Mouse (Mus musculus) ES-CJ7 (cell line): ENCODE data around the gene Myo18a.

Experiments
- DNase-seq: peaks from one replicate; pipeline ENCODE4 v3.0.0; 2011; ENCODE audit warnings: low read depth, low spot score

The Myo18a gene

DNA sequence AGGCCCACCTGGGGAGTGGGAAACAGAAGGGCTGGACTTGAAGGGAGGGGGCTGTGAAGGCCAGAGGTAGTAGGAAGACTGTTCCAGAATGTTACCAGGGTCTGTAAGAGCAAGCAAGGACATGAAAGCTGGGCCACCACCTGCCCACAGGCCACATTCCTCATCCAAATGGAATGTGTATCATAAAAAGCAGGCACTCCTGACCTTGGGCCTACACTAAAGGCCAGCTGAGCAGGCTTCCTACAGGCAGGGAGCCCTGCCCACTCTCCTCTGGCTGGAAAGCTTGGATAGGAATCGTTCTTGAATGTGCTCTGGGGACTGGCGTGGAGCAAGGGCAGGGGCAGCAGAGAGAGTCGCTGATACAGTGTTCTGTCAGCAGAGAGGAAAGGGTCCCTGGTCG lies 73.7 kb downstream of the Myo18a start:
- DNase-seq: no peak

DNA sequence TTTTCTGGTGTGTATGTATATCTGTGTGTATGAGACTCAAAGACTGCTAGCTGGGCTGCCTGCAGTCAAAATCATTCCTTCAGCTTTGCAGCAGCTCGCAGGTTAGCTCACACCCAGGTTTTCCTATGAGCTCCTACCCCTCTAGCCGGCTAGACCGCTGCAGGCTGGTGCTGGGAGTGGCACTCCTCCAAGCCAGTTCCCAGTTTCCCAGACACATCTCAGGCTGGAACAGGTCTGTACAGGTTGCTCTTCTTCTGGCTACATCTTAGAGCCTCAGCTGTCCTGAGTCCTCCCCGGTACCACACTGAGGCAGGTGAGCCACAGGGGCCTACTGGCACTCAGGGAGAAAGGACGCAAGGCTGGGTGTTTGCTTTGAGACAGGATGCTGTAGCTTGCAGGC lies 74.8 kb downstream of the Myo18a start:
- DNase-seq: no peak

DNA sequence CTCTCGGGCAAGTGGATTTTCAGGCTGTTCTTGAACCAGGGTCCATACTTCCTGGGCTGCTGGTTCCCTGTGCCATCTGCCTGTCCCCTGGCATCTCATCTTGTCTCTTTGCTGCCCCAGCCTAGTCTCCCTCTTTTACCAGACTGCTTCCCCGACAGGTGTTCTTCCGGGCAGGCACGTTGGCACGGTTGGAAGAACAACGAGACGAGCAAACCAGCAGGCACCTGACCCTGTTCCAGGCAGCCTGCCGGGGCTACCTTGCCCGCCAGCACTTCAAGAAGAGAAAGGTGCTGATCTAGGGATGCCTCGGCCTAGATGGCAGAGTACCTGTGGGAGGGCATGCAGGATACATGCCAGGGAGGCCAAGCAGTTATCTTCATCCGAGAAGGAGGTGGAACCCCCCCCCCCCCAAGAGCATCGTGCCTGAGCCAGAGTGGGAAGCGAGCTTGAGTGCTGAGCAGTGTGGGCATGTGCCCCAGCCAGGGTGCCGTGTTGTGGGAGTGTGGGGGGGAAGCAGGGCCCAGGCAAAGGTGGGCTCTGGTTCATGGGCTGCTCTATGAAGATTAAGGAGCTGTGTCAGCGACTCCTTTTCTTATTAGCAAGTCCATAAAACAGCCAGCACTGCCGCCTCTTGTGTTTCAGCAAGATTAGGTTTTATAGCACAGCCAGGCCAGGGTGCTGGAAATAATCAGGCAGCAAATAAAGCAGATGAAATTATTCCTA lies 77.6 kb downstream of the Myo18a start:
- no peak for DNase-seq

DNA sequence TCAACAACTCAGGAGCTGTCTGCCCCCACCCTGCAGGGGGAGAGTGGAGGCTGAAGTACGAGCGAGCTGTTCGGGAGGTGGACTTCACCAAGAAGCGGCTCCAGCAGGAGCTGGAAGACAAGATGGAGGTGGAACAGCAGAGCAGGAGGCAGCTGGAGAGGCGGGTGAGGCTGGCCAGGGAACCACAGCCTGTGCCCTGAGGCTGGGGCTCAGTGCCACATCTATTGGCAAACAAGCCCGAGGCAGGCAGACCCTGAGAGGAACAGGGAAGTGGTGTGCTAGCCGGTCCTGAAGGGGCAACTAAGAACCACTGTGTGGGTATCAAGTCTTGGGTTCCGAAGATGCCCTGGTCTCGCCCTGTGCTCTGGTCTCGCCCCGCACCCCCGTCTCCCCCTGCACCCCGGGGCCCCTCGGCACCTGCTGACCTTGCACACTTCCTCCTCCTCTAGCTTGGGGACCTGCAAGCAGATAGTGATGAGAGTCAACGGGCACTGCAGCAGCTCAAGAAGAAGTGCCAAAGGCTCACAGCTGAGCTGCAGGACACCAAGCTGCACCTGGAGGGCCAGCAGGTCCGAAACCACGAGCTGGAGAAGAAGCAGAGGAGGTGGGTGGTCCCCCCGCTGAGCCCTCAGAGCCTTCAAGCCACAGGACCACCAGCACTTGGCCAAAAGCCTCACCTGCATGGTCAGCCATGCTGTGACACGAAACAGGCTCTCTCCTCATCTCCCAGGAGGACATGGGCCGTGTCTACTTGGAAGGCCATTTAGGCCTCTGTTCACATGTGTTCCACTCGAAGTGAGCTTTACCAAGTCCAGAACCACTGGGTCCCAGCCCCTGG lies 80.2 kb downstream of the Myo18a start:
- no peak for DNase-seq

DNA sequence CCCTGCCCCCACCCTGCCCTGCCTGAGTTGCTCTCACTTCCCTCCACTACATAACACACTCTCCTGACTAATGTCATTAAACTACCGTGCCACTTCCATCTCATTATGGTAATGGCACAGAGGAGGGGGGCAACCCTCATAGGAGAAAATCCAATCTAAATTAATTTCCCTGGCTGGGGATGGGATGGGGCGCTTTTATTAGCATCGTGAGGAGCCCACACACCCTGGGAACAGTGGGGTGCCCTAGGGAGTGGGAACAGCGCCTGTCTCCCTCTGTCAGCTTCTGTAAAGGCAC lies 80.8 kb downstream of the Myo18a start:
- no peak for DNase-seq

DNA sequence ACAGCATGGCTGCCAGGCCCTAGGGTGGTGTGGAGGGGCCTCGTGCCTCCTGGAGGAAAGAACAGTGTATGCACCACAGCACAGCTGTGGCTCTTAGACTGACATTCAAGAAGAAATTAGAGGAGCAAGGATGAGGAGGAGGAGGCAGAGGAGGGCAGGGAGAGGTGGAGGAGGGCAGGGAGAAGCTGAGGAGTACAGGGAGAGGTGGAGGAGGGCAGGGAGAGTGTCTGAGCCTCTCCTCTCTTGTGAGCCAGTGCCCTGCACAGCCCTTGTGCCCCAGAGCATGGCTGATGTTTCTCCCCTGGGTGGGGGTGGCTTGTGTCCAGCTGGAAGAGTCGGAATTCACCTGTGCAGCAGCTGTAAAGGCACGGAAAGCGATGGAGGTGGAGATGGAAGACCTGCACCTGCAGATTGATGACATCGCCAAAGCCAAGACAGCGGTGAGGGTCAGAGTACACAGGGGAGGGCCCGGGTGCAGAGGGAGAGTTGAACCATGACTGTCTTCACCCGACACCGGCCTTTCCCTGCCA lies 84.6 kb downstream of the Myo18a start:
- DNase-seq: no peak

DNA sequence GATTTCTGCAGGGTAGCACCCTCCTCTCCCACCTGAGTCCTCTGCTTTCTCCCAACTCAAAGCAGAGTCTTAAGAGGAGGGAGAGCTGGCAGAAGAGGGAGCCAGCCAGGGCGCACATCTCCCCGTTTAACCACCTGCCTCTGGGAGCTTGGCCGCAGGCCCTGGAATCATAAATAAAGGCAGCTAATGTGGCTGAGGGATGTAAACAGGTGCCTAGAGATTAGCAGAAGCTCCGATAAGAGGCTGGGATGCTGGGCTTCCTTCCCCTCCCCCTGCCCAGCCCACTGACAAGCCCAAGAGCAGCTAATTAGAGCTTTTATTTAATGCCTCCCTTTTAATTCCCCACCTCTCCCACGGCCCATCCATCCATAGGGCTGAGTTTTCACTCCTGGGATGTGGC lies 85.1 kb downstream of the Myo18a start:
- DNase-seq: no peak

DNA sequence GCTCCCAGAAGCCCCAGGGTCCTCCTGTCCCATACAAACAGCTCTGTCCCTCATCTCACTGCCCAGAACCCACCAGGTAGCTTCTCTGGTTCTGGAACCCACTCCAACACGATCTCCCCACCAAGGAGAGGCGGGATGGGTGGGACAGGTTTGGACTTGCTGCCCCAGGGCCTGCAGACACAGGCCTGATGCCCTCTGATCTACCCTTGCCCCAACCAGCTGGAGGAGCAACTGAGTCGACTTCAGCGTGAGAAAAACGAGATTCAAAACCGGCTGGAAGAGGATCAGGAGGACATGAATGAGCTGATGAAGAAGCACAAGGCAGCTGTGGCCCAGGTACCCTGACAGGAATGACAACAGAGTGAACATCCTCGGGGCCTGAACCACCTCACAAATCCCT lies 86.1 kb downstream of the Myo18a start:
- no peak for DNase-seq

DNA sequence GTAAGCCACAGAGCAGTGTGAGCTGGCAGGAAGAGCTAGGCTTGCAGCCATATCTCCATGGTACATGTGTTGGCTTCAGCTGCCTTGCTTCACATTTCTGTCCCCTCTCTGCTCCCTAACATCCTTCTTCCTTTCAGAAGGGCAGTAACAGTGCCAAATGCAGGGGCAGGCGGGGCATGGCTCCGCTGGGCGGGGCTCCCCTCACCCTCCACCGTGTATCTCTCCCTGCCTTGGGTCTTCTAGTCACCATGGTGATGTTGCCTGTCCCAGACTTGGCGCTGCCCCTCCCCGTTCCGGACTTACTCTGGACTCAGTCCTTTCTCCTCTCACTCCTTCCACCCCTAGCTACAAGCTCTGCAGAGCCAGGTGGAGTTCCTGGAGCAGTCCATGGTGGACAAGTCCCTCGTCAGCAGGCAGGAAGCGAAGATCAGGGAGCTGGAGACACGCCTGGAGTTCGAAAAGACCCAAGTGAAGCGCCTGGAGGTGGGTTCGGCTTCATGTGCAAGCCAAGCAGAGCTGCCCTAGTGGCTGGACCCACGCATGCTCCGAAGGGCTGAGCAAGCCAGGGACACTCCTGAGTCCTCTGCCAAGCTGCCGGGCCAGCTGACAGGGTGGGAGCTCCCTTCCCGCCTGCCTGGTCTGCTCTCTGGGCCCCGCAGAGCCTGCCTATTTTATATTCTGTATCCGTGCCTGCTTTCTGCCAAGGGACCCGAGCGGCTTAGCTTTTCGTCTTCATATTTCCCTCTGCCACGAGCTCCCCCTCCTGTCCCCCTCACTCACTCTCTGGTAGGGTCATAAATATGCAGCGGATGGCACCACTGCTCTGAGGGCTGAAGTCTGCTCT lies 87.6 kb downstream of the Myo18a start:
- no peak for DNase-seq

DNA sequence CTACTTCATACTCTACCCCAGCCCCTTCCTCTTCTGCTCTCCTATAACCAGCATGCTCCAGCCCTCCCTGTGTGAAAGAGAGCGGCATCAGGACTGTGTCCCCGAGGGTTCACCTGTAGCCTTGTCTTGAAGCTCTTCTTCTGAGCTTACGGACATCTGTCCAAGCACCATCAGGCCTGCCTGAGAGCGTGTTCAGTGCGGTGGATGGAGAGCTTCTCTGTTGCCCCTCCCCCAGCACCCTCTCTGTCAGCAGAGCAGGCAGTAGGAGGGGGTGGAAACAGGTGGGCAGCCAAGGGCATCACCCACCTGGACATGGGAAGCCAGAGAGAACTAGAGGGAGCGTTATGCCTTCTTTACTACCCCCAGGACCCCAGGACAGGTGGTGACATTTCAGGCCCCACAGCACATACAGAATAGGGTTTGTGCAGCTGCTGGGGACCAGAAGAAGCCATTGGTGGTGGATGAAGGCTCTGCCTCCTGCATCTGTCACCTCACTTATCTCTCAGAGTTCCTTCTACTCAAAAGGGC lies 88.5 kb downstream of the Myo18a start:
- no peak for DNase-seq

DNA sequence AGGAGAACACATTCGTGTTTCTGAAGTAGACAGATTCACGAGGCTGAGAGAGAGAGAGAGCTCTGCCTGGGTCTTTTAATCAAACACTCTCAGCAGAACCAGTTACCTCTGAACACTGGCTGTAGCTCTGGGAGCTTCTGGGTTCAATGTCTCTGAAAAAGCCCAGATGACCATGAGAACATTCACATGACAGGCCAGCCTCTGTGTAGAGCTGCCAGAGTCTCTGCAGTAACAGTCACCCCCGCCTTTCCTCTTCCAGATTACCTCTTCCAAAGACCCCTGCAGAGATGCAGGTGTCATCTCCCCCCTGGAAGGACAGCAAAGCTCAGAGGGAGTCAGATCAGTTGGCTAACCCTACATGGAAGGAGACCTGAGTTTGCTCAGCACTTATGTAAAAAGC lies 89.1 kb downstream of the Myo18a start:
- no peak for DNase-seq

DNA sequence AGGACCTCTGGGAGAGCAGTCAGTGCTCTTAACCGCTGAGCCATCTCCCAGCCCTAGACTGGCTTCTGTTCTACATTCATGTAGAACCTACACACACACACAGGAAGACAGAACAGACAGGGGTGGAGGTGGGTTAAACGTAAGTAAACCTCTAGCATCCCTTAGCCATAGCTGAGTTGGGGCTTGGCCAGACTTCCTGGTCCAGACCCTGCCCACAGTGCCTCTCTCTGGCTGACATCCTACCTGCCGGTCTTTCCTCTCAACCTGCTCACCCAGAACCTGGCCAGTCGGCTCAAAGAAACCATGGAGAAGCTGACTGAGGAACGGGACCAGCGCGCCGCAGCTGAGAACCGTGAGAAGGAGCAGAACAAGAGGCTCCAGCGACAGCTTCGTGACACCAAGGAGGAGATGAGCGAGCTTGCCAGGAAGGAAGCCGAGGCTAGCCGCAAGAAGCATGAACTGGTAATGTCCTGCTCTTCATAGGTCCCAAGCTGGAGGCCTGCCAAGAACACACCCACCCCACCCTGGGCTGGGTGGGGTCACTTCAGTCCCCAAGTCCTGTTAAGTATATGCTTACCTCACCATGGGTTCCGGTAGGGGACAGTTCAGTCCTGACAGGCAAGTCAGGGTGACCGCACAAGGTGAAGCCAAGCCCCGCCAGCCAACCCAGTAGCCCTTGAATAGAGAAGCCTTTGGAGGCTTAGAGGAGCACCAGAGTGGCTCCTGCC lies 90.1 kb downstream of the Myo18a start:
- no peak for DNase-seq

DNA sequence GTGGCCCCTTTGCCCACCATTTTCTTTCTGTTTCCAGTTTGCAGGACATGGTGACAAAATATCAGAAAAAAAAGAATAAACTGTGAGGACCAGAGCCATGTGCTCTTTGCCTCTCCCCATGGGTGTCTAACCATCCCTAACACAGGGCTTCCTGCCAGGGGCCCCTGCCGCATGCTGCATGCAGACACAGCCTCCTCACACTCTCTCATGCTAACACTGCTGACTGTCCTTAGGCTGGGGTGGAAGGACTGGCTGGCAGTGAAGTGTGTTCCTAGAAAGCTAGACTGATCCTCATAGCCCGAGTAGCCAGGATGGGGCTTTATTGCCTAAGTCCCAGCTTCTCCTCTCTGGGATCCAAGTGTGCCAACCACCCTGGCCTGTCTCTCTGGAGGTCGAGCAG lies 91.6 kb downstream of the Myo18a start:
- no peak for DNase-seq

DNA sequence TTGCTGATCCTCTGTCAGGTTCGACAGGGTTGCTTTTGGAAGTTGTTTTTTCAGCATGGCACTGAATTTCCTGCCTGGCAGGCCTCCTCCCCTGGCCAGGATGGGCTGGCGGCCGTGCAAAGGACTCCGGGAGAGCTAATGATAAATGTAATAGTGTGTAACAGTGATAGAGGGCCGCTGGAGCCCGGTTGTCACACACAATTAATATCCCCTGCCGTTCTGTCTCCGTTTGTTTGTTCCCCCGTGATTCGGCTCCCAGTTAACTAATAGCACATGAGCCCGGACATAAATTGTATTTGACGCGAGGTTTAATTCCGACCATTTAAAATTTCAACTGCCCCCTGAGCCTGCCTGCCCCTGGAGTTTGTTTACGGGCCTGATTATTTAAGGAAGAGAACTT lies 92.3 kb downstream of the Myo18a start:
- DNase-seq: no peak

DNA sequence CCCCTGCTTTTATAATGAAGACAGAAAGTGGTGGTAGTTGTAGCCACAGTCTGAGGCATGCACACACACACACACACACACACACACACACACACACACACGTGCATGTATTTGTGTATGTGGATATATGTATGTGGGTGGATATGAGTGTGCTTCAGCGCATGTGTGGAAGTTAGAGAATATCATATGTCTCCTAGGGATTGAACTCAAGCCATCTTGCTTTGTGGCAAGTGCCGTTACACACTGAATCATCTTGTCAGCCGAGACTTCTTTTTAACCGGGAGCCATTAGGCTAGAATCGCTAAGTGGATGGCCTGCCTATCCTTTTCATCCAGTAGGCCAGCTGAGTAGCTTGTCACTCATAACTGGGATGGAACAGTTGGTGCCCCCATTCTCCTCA lies 94.0 kb downstream of the Myo18a start:
- no peak for DNase-seq

DNA sequence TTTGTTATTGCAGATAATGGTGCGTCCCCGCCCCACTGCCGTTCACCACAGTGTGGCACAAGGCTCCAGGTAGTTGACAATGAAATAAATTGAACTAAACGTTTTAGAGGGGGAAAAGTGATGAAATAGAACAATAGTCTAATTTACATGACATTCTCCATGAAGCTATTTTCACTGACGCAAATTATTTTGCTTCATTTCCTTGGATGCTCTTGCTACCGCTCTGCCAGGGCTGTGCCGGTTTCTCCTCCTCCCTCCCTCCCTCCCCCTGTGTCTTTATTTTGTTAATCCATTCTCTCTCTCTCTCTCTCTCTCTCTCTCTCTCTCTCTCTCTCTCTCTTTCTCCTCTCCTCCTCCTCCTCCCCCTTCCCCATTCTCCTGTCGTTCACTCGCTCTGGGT lies 95.5 kb downstream of the Myo18a start:
- DNase-seq: no peak

DNA sequence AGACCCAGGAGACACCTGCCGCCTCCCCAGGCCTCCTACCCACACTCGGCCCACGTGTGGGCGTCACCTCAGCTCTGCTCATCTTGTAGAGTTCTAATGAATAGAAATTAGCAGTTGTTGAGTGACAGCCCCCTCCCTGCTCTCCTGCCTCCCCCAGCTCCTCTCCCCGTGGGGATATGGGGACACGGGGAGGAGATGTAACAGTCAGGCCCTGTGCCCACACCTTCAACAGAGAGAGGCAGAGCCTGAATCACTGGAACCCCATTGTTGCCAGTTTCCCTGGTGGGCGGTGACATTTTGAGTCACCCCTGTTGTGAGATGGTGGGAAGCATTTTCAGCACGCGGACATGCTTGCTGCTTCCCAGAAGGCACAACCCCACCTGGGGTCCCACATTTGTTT lies 97.9 kb downstream of the Myo18a start:
- no peak for DNase-seq

DNA sequence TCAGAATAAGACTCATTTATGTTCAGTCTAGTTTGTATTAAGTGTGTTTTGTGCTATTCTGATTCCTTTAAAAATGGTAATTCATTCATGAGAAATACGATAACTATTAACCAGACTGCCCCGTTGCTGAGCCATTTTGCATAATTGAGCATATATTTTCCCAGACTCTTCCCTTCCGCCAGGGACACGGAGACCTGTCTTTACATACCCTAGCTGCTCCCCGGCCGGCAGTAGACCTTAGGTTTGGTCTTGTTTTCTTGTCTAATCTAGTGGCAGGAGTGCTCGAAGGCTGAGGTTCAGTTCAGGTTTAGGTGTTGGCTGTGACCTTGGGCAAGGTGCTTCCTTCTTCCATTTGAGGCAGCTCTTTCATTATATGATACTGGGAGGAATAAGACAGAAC lies 99.8 kb downstream of the Myo18a start:
- DNase-seq: no peak

DNA sequence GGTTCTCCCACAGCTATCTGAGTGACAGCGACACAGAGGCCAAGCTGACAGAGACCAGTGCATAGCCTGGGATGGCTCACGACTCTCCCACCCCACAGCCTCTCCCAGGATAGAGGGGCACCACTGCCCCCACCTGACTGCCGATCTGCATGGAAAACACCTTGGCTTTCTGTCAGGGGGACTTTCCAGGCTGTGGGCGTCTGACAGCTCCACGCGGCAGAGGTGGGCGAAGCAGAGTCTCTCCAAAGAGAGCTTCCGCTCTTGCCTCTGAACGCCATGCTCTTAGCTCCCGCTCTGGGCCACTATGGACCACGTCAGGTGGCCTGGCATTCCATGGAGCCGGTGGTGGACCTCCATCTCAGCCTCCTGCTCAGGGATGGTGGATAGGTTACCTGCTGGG lies 101.7 kb downstream of the Myo18a start:
- DNase-seq: no peak

DNA sequence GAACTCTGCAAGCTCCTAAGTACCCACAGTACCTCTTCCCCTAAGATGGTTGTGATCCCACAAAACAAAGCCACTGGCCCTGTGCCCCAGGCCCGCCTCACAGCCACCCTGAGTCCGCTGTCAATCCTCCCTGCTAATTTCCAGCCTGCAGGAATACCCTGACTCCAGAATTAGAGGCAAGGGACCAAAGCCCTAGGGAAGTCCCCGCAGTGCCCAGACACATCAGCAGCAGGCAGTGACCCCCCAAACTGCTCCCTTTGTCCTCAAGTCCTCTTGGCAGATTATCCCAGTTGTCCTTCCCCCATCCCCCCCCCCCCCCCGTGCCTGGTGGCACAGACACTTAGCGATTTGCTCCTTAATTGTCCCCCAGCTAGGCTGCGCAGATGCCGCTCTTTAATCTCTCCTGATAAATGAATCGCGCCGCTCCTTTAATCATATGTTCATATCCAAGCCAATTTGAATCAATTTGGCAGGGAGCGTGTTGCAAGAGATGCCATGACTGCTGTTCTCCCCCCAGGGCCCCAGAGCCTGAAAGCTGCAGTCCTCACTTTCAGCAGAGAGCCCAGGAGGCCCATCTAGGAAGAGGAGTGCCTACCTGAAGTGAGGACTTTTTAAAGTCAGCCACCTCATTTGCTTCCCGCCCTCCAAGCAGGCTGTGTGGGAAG lies 104.5 kb downstream of the Myo18a start:
- DNase-seq: no peak

DNA sequence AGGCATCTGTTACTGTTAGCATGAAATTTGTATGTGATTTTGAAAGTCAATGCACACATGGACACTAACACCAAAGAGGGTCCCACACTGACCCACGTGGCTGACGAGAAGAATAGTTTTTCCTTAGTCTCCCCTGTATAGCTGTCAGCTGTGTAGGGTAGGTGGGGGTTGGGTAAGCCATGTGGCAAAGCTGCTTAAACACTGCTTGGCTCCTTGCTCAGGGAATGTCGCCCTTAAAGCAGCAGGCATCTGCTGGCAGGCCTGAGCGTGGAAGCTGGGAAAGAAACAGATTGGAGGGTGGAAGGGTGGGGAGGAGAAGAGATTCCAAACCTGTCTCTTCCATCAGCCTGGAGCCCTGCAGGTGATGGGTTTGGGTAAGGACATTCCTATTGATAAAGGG lies 108.4 kb downstream of the Myo18a start:
- no peak for DNase-seq
